Mouse (Mus musculus): Measurements from ENCODE around the gene Rasa3. TPM values are rescaled to one million over a fixed set of nuclear protein-coding genes. Genes with fewer than 3 reads are reported as not detected.
A peak's percentile ranks its signal among the peaks of the same experiment; 100 is the strongest.

Rasa3 gene
- polyA plus RNA-seq, 1 experiment from 2014 or later, result 32.6 TPM

- ATAC-seq (ENCODE audit: low FRiP score), result no peak
- Histone ChIP-seq H3K4me2 (replicated peaks) (no peak overlapping the region), H3K4me3 (replicated peaks; ENCODE audit: low read length) (no peak overlapping the region), H3K27me3 (ENCODE audit: control insufficient read depth, insufficient read depth, low read length) (no peaks in the 10 kb centered on the region), H3K9me3 (ENCODE audit: control insufficient read depth, low read length) (no peaks in the 10 kb centered on the region), H3K27ac (no peak overlapping the region), H3K4me1 (replicated peaks; ENCODE audit: control insufficient read depth, insufficient read depth, low read length) (no peaks in the 10 kb centered on the region), H3K36me3 (replicated peaks; ENCODE audit: control insufficient read depth, insufficient read depth) (peaks cover 21% of the 10 kb centered on the region), H3K9ac (no peak overlapping the region)
- DNase-seq (ENCODE audit: low spot score), result no peak
- 90% methylated on average over 11 of the region's 11 CpGs for WGBS
These were observed 76.2 kb downstream of the Rasa3 start for GRCm38 (mm10) chr8:13601166-13601565.

- ATAC-seq (ENCODE audit: low FRiP score) (no peak), DNase-seq (ENCODE audit: low spot score) (no peak)
- H3K4me3 ChIP-seq (replicated peaks; ENCODE audit: low read length), result no peak overlapping the region
- H3K9ac ChIP-seq, result no peak overlapping the region
- H3K27ac ChIP-seq, result no peak overlapping the region
- no peaks in the 10 kb centered on the region for H3K4me1 ChIP-seq (replicated peaks; ENCODE audit: control insufficient read depth, insufficient read depth, low read length)
- H3K4me2 ChIP-seq (replicated peaks), result no peak overlapping the region
- no peaks in the 10 kb centered on the region for H3K27me3 ChIP-seq (ENCODE audit: control insufficient read depth, insufficient read depth, low read length)
- H3K9me3 ChIP-seq (ENCODE audit: control insufficient read depth, low read length), result no peaks in the 10 kb centered on the region
- peaks cover 21% of the 10 kb centered on the region for H3K36me3 ChIP-seq (replicated peaks; ENCODE audit: control insufficient read depth, insufficient read depth)
- 87% methylated on average over 10 of the region's 10 CpGs for WGBS
These were observed 76.7 kb downstream of the Rasa3 start for GRCm38 (mm10) chr8:13600716-13601115.

GRCm38 (mm10) chr8:13600204-13600603, 77.2 kb downstream of the Rasa3 start:
- Histone ChIP-seq H3K27ac (no peak overlapping the region), H3K9me3 (ENCODE audit: control insufficient read depth, low read length) (no peaks in the 10 kb centered on the region), H3K9ac (no peak overlapping the region), H3K4me3 (replicated peaks; ENCODE audit: low read length) (no peak overlapping the region), H3K4me1 (replicated peaks; ENCODE audit: control insufficient read depth, insufficient read depth, low read length) (no peaks in the 10 kb centered on the region), H3K27me3 (ENCODE audit: control insufficient read depth, insufficient read depth, low read length) (no peaks in the 10 kb centered on the region), H3K4me2 (replicated peaks) (no peak overlapping the region), H3K36me3 (replicated peaks; ENCODE audit: control insufficient read depth, insufficient read depth) (peaks cover 16% of the 10 kb centered on the region)
- WGBS, result 84% methylated on average over 7 of the region's 7 CpGs
- no peak for DNase-seq (ENCODE audit: low spot score)
- ATAC-seq (ENCODE audit: low FRiP score), result no peak

- ATAC-seq (ENCODE audit: low FRiP score) (no peak), DNase-seq (ENCODE audit: low spot score) (no peak)
- Histone ChIP-seq H3K27me3 (ENCODE audit: control insufficient read depth, insufficient read depth, low read length) (no peaks in the 10 kb centered on the region), H3K27ac (no peak overlapping the region), H3K4me2 (replicated peaks) (no peak overlapping the region), H3K4me3 (replicated peaks; ENCODE audit: low read length) (no peak overlapping the region), H3K36me3 (replicated peaks; ENCODE audit: control insufficient read depth, insufficient read depth) (peaks cover 10% of the 10 kb centered on the region), H3K9ac (no peak overlapping the region), H3K9me3 (ENCODE audit: control insufficient read depth, low read length) (no peaks in the 10 kb centered on the region), H3K4me1 (replicated peaks; ENCODE audit: control insufficient read depth, insufficient read depth, low read length) (no peaks in the 10 kb centered on the region)
- WGBS, result 95% methylated on average over 6 of the region's 6 CpGs
These were observed 79.6 kb downstream of the Rasa3 start for GRCm38 (mm10) chr8:13597777-13598176.

GRCm38 (mm10) chr8:13595861-13596260, 81.5 kb downstream of the Rasa3 start:
- no peak for DNase-seq (ENCODE audit: low spot score)
- Histone ChIP-seq H3K36me3 (replicated peaks; ENCODE audit: control insufficient read depth, insufficient read depth) (peaks cover 10% of the 10 kb centered on the region), H3K4me1 (replicated peaks; ENCODE audit: control insufficient read depth, insufficient read depth, low read length) (no peaks in the 10 kb centered on the region), H3K27ac (no peak overlapping the region), H3K4me2 (replicated peaks) (no peak overlapping the region), H3K9ac (no peak overlapping the region), H3K4me3 (replicated peaks; ENCODE audit: low read length) (no peak overlapping the region), H3K9me3 (ENCODE audit: control insufficient read depth, low read length) (no peaks in the 10 kb centered on the region), H3K27me3 (ENCODE audit: control insufficient read depth, insufficient read depth, low read length) (no peaks in the 10 kb centered on the region)
- no peak for ATAC-seq (ENCODE audit: low FRiP score)
- WGBS, result 92% methylated on average over 6 of the region's 6 CpGs

- Histone ChIP-seq H3K9ac (no peak overlapping the region), H3K27ac (no peak overlapping the region), H3K4me3 (replicated peaks; ENCODE audit: low read length) (no peak overlapping the region), H3K9me3 (ENCODE audit: control insufficient read depth, low read length) (no peaks in the 10 kb centered on the region), H3K27me3 (ENCODE audit: control insufficient read depth, insufficient read depth, low read length) (no peaks in the 10 kb centered on the region), H3K4me1 (replicated peaks; ENCODE audit: control insufficient read depth, insufficient read depth, low read length) (no peaks in the 10 kb centered on the region), H3K36me3 (replicated peaks; ENCODE audit: control insufficient read depth, insufficient read depth) (peaks cover 10% of the 10 kb centered on the region), H3K4me2 (replicated peaks) (no peak overlapping the region)
- DNase-seq (ENCODE audit: low spot score), result no peak
- 81% methylated on average over 11 of the region's 11 CpGs for WGBS
- ATAC-seq (ENCODE audit: low FRiP score), result no peak
These were observed 82.5 kb downstream of the Rasa3 start for GRCm38 (mm10) chr8:13594884-13595323.

GRCm38 (mm10) chr8:13593340-13593739, 84.1 kb downstream of the Rasa3 start:
- 89% methylated on average over 8 of the region's 8 CpGs for WGBS
- H3K9me3 ChIP-seq (ENCODE audit: control insufficient read depth, low read length), result no peaks in the 10 kb centered on the region
- no peaks in the 10 kb centered on the region for H3K4me1 ChIP-seq (replicated peaks; ENCODE audit: control insufficient read depth, insufficient read depth, low read length)
- H3K9ac ChIP-seq, result no peak overlapping the region
- no peaks in the 10 kb centered on the region for H3K27me3 ChIP-seq (ENCODE audit: control insufficient read depth, insufficient read depth, low read length)
- no peak overlapping the region for H3K4me2 ChIP-seq (replicated peaks)
- no peak overlapping the region for H3K27ac ChIP-seq
- no peak overlapping the region for H3K4me3 ChIP-seq (replicated peaks; ENCODE audit: low read length)
- no peak for DNase-seq (ENCODE audit: low spot score)
- no peak for ATAC-seq (ENCODE audit: low FRiP score)
- peaks cover 10% of the 10 kb centered on the region for H3K36me3 ChIP-seq (replicated peaks; ENCODE audit: control insufficient read depth, insufficient read depth)

- H3K9me3 ChIP-seq (ENCODE audit: control insufficient read depth, low read length), result no peaks in the 10 kb centered on the region
- no peaks in the 10 kb centered on the region for H3K27me3 ChIP-seq (ENCODE audit: control insufficient read depth, insufficient read depth, low read length)
- H3K27ac ChIP-seq, result no peak overlapping the region
- 66% methylated on average over 6 of the region's 6 CpGs for WGBS
- no peak overlapping the region for H3K9ac ChIP-seq
- H3K4me1 ChIP-seq (replicated peaks; ENCODE audit: control insufficient read depth, insufficient read depth, low read length), result no peaks in the 10 kb centered on the region
- peaks cover 6% of the 10 kb centered on the region; the same call in 1 of the 2 replicates for H3K36me3 ChIP-seq (replicated peaks; ENCODE audit: control insufficient read depth, insufficient read depth)
- H3K4me2 ChIP-seq (replicated peaks), result no peak overlapping the region
- DNase-seq (ENCODE audit: low spot score) (no peak), ATAC-seq (ENCODE audit: low FRiP score) (peak; percentile 41; the same call in 1 of the 2 replicates)
- H3K4me3 ChIP-seq (replicated peaks; ENCODE audit: low read length), result no peak overlapping the region
These were observed 86.2 kb downstream of the Rasa3 start for GRCm38 (mm10) chr8:13591246-13591645.

GRCm38 (mm10) chr8:13589071-13589470, 88.3 kb downstream of the Rasa3 start:
- no peak overlapping the region for H3K4me2 ChIP-seq (replicated peaks)
- H3K9me3 ChIP-seq (ENCODE audit: control insufficient read depth, low read length), result no peaks in the 10 kb centered on the region
- DNase-seq (ENCODE audit: low spot score) (no peak), ATAC-seq (ENCODE audit: low FRiP score) (no peak)
- H3K36me3 ChIP-seq (replicated peaks; ENCODE audit: control insufficient read depth, insufficient read depth), result peaks cover 26% of the 10 kb centered on the region
- H3K27ac ChIP-seq, result no peak overlapping the region
- 84% methylated on average over 6 of the region's 6 CpGs for WGBS
- no peaks in the 10 kb centered on the region for H3K4me1 ChIP-seq (replicated peaks; ENCODE audit: control insufficient read depth, insufficient read depth, low read length)
- no peak overlapping the region for H3K9ac ChIP-seq
- no peak overlapping the region for H3K4me3 ChIP-seq (replicated peaks; ENCODE audit: low read length)
- H3K27me3 ChIP-seq (ENCODE audit: control insufficient read depth, insufficient read depth, low read length), result no peaks in the 10 kb centered on the region

- Histone ChIP-seq H3K36me3 (replicated peaks; ENCODE audit: control insufficient read depth, insufficient read depth) (peaks cover 65% of the 10 kb centered on the region), H3K4me3 (replicated peaks; ENCODE audit: low read length) (no peak overlapping the region), H3K4me2 (replicated peaks) (no peak overlapping the region), H3K27ac (no peak overlapping the region), H3K4me1 (replicated peaks; ENCODE audit: control insufficient read depth, insufficient read depth, low read length) (no peaks in the 10 kb centered on the region), H3K27me3 (ENCODE audit: control insufficient read depth, insufficient read depth, low read length) (no peaks in the 10 kb centered on the region), H3K9ac (no peak overlapping the region), H3K9me3 (ENCODE audit: control insufficient read depth, low read length) (no peaks in the 10 kb centered on the region)
- ATAC-seq (ENCODE audit: low FRiP score) (no peak), DNase-seq (ENCODE audit: low spot score) (no peak)
- 80% methylated on average over 8 of the region's 8 CpGs for WGBS
These were observed 92.8 kb downstream of the Rasa3 start for GRCm38 (mm10) chr8:13584652-13585051.
